Mouse (Mus musculus): ENCODE measurements around the gene Pef1.

Pef1 gene

GRCm38 (mm10) chr4:130138441-130139213, 36.3 kb downstream of the Pef1 start:
- peak; percentile 24 to 51 for DNase-seq (ENCODE audit: low spot score in 2 of 2)

GRCm38 (mm10) chr4:130139214-130139492, 36.8 kb downstream of the Pef1 start, which contains the start of gene Hcrtr1:
Hcrtr1 (minus strand) TSS chr4:130139359.
- DNase-seq (ENCODE audit: low spot score in 2 of 2): no peak

GRCm38 (mm10) chr4:130140992-130141402, 38.6 kb downstream of the Pef1 start:
- DNase-seq (ENCODE audit: low spot score in 2 of 2): no peak

- DNase-seq (ENCODE audit: low spot score in 2 of 2): no peak
Measured at GRCm38 (mm10) chr4:130141786-130142185, 39.4 kb downstream of the Pef1 start.

GRCm38 (mm10) chr4:130148405-130148804, 46.0 kb downstream of the Pef1 start:
- DNase-seq (ENCODE audit: low spot score in 2 of 2): no peak

GRCm38 (mm10) chr4:130154250-130154649, 51.9 kb downstream of the Pef1 start:
- no peak for DNase-seq (ENCODE audit: low spot score in 2 of 2)

- no peak for DNase-seq (ENCODE audit: low spot score in 2 of 2)
Measured at GRCm38 (mm10) chr4:130156812-130157371, 54.5 kb downstream of the Pef1 start.

GRCm38 (mm10) chr4:130161349-130161748, 59.0 kb downstream of the Pef1 start:
- DNase-seq (ENCODE audit: low spot score in 2 of 2): no peak

- DNase-seq (ENCODE audit: low spot score in 2 of 2): no peak
Measured at GRCm38 (mm10) chr4:130163391-130163861, 61.1 kb downstream of the Pef1 start.

GRCm38 (mm10) chr4:130164121-130164520, 61.8 kb downstream of the Pef1 start:
- DNase-seq (ENCODE audit: low spot score in 2 of 2): no peak

- no peak for DNase-seq (ENCODE audit: low spot score in 2 of 2)
Measured at GRCm38 (mm10) chr4:130166061-130166460, 63.7 kb downstream of the Pef1 start.

- DNase-seq (ENCODE audit: low spot score in 2 of 2): no peak
Measured at GRCm38 (mm10) chr4:130166592-130166991, 64.2 kb downstream of the Pef1 start.

GRCm38 (mm10) chr4:130167321-130167720, 65.0 kb downstream of the Pef1 start:
- no peak for DNase-seq (ENCODE audit: low spot score in 2 of 2)

GRCm38 (mm10) chr4:130167814-130168213, 65.5 kb downstream of the Pef1 start:
- DNase-seq (ENCODE audit: low spot score in 2 of 2): no peak

GRCm38 (mm10) chr4:130168280-130169183, 66.2 kb downstream of the Pef1 start:
- no peak for DNase-seq (ENCODE audit: low spot score in 2 of 2)

- no peak for DNase-seq (ENCODE audit: low spot score in 2 of 2)
Measured at GRCm38 (mm10) chr4:130169411-130169971, 67.1 kb downstream of the Pef1 start.

- no peak for DNase-seq (ENCODE audit: low spot score in 2 of 2)
Measured at GRCm38 (mm10) chr4:130170362-130170761, 68.0 kb downstream of the Pef1 start.

GRCm38 (mm10) chr4:130171951-130172765, 69.8 kb downstream of the Pef1 start:
- DNase-seq (ENCODE audit: low spot score in 2 of 2): no peak

- no peak for DNase-seq (ENCODE audit: low spot score in 2 of 2)
Measured at GRCm38 (mm10) chr4:130173060-130173822, 70.9 kb downstream of the Pef1 start.

- DNase-seq (ENCODE audit: low spot score in 2 of 2): no peak
Measured at GRCm38 (mm10) chr4:130173911-130174311, 71.6 kb downstream of the Pef1 start.
